Mouse (Mus musculus): ENCODE data around the gene Sycp2. TPM values are rescaled to one million over a fixed set of nuclear protein-coding genes. Genes with fewer than 3 reads are reported as not detected.

Gene Sycp2
- polyA plus RNA-seq, 1 experiment from 2014 or later = 0.20 TPM

DNA sequence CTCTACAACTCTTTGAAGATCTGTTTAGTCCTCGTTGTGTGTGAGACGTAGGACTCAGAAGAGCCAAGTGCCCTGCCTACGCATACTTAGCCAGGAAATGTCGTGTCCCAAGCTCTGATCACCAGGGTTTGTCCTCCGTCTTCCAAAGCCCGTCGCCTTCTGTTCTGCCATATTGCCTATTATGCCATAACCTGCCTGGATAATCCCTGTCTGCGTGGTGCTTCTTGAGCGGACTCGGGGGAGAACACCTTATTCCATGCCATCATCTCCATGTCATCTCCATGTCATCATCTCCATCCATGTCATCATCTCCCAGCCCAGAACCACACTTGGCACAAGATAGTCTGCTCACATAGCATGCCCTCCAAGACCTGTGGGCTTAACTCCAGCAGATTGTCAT, 81.4 kb downstream of the Sycp2 start:
- no peaks in the 10 kb centered on the region for H3K27me3 ChIP-seq (ENCODE audit: control insufficient read depth, insufficient read depth, low read length)
- no peak overlapping the region for H3K27ac ChIP-seq (ENCODE audit: low read length)
- H3K9ac ChIP-seq (ENCODE audit: low read length) = no peak overlapping the region
- H3K9me3 ChIP-seq (replicated peaks; ENCODE audit: control insufficient read depth, low read length) = no peaks in the 10 kb centered on the region
- no peaks in the 10 kb centered on the region for H3K36me3 ChIP-seq (ENCODE audit: control insufficient read depth, insufficient read depth)
- WGBS = 88% methylated on average over 10 of the region's 10 CpGs
- ATAC-seq (replicated peaks; ENCODE audit: extremely low read depth, insufficient read depth, low FRiP score) = no peak
- H3K4me2 ChIP-seq (ENCODE audit: low read depth, low read length) = no peak overlapping the region
- H3K4me3 ChIP-seq (ENCODE audit: low read length) = no peak overlapping the region
- H3K4me1 ChIP-seq (ENCODE audit: control insufficient read depth, insufficient read depth, low read length) = peaks cover 25% of the 10 kb centered on the region

DNA sequence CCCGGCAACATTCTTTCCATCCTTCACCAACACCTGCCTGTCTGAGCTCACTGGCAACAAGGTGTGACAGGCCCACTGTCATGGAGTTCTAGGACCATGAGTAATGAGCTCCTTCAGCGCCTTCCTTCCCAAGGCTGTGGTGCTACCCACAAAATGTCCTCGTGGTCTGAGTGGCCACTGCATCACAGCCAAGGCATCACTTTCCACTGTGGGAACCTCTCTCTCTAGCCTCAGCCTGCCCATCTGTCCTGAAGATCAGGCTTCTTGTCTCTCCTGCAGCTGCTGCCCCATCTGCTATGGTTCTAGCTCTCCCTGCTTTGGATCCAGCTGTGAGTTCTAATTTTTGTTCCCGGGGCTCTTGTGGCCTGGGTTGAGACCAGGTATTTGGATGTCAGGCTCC, 82.7 kb downstream of the Sycp2 start:
- Histone ChIP-seq H3K27me3 (ENCODE audit: control insufficient read depth, insufficient read depth, low read length) (no peaks in the 10 kb centered on the region), H3K27ac (ENCODE audit: low read length) (no peak overlapping the region), H3K4me1 (ENCODE audit: control insufficient read depth, insufficient read depth, low read length) (peaks cover 23% of the 10 kb centered on the region), H3K9ac (ENCODE audit: low read length) (no peak overlapping the region), H3K4me3 (ENCODE audit: low read length) (no peak overlapping the region), H3K9me3 (replicated peaks; ENCODE audit: control insufficient read depth, low read length) (no peaks in the 10 kb centered on the region), H3K4me2 (ENCODE audit: low read depth, low read length) (no peak overlapping the region), H3K36me3 (ENCODE audit: control insufficient read depth, insufficient read depth) (no peaks in the 10 kb centered on the region)
- WGBS = 80% methylated on average over 4 of the region's 4 CpGs
- ATAC-seq (replicated peaks; ENCODE audit: extremely low read depth, insufficient read depth, low FRiP score) = no peak

DNA sequence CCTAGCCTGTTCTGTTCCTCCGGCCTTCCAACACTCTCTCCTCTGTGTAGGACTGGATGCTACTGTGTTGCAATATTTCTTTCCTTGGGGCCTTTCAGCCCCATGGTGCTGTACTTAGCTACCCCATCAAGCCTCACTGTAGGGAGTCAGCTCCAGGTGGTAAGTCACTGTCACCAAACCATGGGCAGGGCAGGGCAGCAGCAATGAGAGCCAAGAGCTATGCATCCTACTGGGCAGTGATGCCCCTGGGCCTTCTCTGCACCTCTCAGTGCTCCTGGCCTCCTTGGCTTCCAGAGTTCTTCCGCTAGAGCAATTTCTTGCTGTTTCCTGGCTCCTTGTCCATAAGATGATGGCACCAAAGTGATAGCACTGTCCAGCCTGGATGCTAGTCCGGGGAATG, 83.1 kb downstream of the Sycp2 start:
- Histone ChIP-seq H3K4me2 (ENCODE audit: low read depth, low read length) (no peak overlapping the region), H3K27ac (ENCODE audit: low read length) (no peak overlapping the region), H3K4me1 (ENCODE audit: control insufficient read depth, insufficient read depth, low read length) (peaks cover 19% of the 10 kb centered on the region), H3K36me3 (ENCODE audit: control insufficient read depth, insufficient read depth) (no peaks in the 10 kb centered on the region), H3K27me3 (ENCODE audit: control insufficient read depth, insufficient read depth, low read length) (no peaks in the 10 kb centered on the region), H3K9me3 (replicated peaks; ENCODE audit: control insufficient read depth, low read length) (no peaks in the 10 kb centered on the region), H3K9ac (ENCODE audit: low read length) (no peak overlapping the region), H3K4me3 (ENCODE audit: low read length) (no peak overlapping the region)
- ATAC-seq (replicated peaks; ENCODE audit: extremely low read depth, insufficient read depth, low FRiP score) = no peak
- WGBS = 77% methylated on average over 3 of the region's 3 CpGs

DNA sequence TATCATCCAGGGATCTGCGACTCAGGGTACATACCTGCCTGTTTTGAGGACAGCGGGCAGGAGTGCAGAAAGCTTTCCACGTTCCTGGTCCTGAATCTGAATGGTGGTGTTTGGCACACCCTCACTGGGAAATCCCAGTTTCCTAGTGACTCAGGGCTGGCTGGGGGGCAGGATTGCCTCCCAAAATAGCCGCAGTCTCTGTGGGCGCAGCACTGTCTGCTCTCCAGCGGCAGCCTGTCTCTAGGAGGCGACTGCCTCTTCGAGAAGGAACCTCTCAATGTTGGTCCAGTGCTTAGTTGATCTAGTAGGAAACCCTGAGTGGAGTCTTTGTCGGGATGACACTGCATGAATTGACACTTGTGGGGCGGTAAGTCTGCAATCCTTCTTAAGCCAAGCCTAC, 86.2 kb downstream of the Sycp2 start:
- 61% methylated on average over 10 of the region's 10 CpGs for WGBS
- H3K4me3 ChIP-seq (ENCODE audit: low read length) = no peak overlapping the region
- H3K27me3 ChIP-seq (ENCODE audit: control insufficient read depth, insufficient read depth, low read length) = no peaks in the 10 kb centered on the region
- H3K36me3 ChIP-seq (ENCODE audit: control insufficient read depth, insufficient read depth) = no peaks in the 10 kb centered on the region
- H3K4me1 ChIP-seq (ENCODE audit: control insufficient read depth, insufficient read depth, low read length) = no peaks in the 10 kb centered on the region
- no peak overlapping the region for H3K27ac ChIP-seq (ENCODE audit: low read length)
- no peak for ATAC-seq (replicated peaks; ENCODE audit: extremely low read depth, insufficient read depth, low FRiP score)
- H3K9me3 ChIP-seq (replicated peaks; ENCODE audit: control insufficient read depth, low read length) = no peaks in the 10 kb centered on the region
- no peak overlapping the region for H3K9ac ChIP-seq (ENCODE audit: low read length)
- H3K4me2 ChIP-seq (ENCODE audit: low read depth, low read length) = no peak overlapping the region

DNA sequence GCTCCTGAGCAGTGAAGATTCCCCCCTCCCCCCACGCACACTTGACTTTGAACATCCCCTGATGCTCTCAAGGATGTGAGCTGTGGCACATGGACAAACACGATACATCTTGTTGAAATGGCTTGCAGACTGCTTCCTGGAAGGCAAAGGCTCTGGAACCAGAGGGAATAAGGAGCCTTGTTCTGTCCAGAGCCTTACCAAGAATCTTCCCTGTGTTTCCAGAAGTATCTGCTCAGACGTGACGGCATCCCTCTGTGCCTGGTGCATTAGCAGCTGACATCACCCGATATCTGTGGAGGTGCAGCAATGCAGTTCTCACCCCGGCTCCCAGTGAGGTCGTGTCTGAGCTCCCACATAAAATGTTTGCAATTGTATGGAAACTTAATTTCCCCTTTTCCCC, 87.7 kb downstream of the Sycp2 start:
- no peaks in the 10 kb centered on the region for H3K4me1 ChIP-seq (ENCODE audit: control insufficient read depth, insufficient read depth, low read length)
- H3K27ac ChIP-seq (ENCODE audit: low read length) = no peak overlapping the region
- H3K4me3 ChIP-seq (ENCODE audit: low read length) = no peak overlapping the region
- no peaks in the 10 kb centered on the region for H3K27me3 ChIP-seq (ENCODE audit: control insufficient read depth, insufficient read depth, low read length)
- ATAC-seq (replicated peaks; ENCODE audit: extremely low read depth, insufficient read depth, low FRiP score) = no peak
- no peaks in the 10 kb centered on the region for H3K36me3 ChIP-seq (ENCODE audit: control insufficient read depth, insufficient read depth)
- WGBS = 61% methylated on average over 7 of the region's 7 CpGs
- H3K9ac ChIP-seq (ENCODE audit: low read length) = no peak overlapping the region
- H3K4me2 ChIP-seq (ENCODE audit: low read depth, low read length) = no peak overlapping the region
- H3K9me3 ChIP-seq (replicated peaks; ENCODE audit: control insufficient read depth, low read length) = no peaks in the 10 kb centered on the region

DNA sequence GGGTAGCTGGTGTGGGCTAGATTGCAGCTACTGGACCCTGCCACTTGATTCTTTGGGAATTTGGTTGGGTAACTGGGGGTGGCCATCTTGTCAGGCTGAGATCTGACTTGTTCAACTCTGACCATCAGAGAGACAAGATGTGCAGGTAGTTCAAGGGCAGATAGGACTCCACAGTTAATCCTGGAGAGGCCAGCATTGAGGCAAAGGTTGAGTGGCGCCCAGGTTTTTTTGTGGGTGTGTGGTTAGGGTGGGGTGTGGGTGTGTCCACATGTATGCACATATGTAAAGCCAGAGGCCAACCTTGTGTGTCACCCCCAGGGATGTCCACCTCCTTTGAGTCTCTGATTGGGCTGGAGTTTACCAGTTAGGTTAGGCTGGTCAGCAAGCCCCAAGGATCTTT, 91.2 kb downstream of the Sycp2 start:
- H3K36me3 ChIP-seq (ENCODE audit: control insufficient read depth, insufficient read depth) = no peaks in the 10 kb centered on the region
- no peak overlapping the region for H3K27ac ChIP-seq (ENCODE audit: low read length)
- no peak overlapping the region for H3K4me2 ChIP-seq (ENCODE audit: low read depth, low read length)
- WGBS = 56% methylated on average over 1 of the region's 1 CpGs
- H3K27me3 ChIP-seq (ENCODE audit: control insufficient read depth, insufficient read depth, low read length) = no peaks in the 10 kb centered on the region
- H3K4me3 ChIP-seq (ENCODE audit: low read length) = no peak overlapping the region
- no peaks in the 10 kb centered on the region for H3K4me1 ChIP-seq (ENCODE audit: control insufficient read depth, insufficient read depth, low read length)
- H3K9ac ChIP-seq (ENCODE audit: low read length) = no peak overlapping the region
- H3K9me3 ChIP-seq (replicated peaks; ENCODE audit: control insufficient read depth, low read length) = no peaks in the 10 kb centered on the region
- ATAC-seq (replicated peaks; ENCODE audit: extremely low read depth, insufficient read depth, low FRiP score) = no peak

DNA sequence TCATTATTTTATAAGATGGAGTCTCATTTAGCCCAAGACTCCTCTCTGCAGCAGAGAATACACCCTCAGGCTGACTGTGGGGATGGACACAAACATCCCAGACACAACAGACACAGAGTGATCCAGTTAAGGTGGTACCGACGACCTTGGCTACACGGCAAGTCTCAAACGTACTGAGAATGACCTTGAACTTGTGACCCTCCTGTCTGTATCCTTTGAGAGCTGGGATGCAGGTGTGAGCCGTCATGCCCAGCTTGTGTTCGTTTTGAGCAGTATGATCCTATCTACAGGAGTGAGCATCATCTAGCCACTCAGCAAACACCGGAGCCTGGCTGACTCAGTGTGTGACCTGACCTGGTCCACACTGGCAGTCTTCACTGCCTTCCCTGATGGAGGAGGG, 93.9 kb downstream of the Sycp2 start:
- H3K9ac ChIP-seq (ENCODE audit: low read length) = no peak overlapping the region
- ATAC-seq (replicated peaks; ENCODE audit: extremely low read depth, insufficient read depth, low FRiP score) = no peak
- H3K4me3 ChIP-seq (ENCODE audit: low read length) = no peak overlapping the region
- H3K27me3 ChIP-seq (ENCODE audit: control insufficient read depth, insufficient read depth, low read length) = no peaks in the 10 kb centered on the region
- no peaks in the 10 kb centered on the region for H3K36me3 ChIP-seq (ENCODE audit: control insufficient read depth, insufficient read depth)
- no peaks in the 10 kb centered on the region for H3K9me3 ChIP-seq (replicated peaks; ENCODE audit: control insufficient read depth, low read length)
- no peak overlapping the region for H3K27ac ChIP-seq (ENCODE audit: low read length)
- H3K4me2 ChIP-seq (ENCODE audit: low read depth, low read length) = no peak overlapping the region
- 64% methylated on average over 7 of the region's 7 CpGs for WGBS
- H3K4me1 ChIP-seq (ENCODE audit: control insufficient read depth, insufficient read depth, low read length) = no peaks in the 10 kb centered on the region

DNA sequence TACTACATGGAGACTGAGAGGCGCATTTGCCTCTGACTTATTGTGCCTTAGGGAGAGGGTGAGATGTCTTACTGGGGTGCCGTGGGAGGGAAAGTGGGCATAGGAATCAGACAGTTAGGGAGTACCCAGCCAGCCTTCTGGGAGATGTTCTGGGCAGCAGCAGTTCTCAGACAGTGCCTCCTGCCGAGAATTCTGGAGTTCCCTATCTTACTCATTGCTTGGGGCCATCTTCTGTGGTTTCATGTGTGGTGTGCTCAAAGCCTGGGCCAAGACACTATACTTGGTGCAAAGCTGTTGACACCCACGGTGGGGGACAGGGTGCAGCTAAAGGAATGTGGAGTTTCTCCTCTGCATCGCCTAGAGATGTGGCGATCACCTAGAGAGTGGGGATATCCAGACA, 102.8 kb downstream of the Sycp2 start:
- H3K27ac ChIP-seq (ENCODE audit: low read length) = no peak overlapping the region
- no peak overlapping the region for H3K4me2 ChIP-seq (ENCODE audit: low read depth, low read length)
- H3K4me3 ChIP-seq (ENCODE audit: low read length) = no peak overlapping the region
- no peaks in the 10 kb centered on the region for H3K9me3 ChIP-seq (replicated peaks; ENCODE audit: control insufficient read depth, low read length)
- no peaks in the 10 kb centered on the region for H3K4me1 ChIP-seq (ENCODE audit: control insufficient read depth, insufficient read depth, low read length)
- WGBS = 59% methylated on average over 6 of the region's 6 CpGs
- no peak overlapping the region for H3K9ac ChIP-seq (ENCODE audit: low read length)
- ATAC-seq (replicated peaks; ENCODE audit: extremely low read depth, insufficient read depth, low FRiP score) = no peak
- no peaks in the 10 kb centered on the region for H3K36me3 ChIP-seq (ENCODE audit: control insufficient read depth, insufficient read depth)
- H3K27me3 ChIP-seq (ENCODE audit: control insufficient read depth, insufficient read depth, low read length) = no peaks in the 10 kb centered on the region

DNA sequence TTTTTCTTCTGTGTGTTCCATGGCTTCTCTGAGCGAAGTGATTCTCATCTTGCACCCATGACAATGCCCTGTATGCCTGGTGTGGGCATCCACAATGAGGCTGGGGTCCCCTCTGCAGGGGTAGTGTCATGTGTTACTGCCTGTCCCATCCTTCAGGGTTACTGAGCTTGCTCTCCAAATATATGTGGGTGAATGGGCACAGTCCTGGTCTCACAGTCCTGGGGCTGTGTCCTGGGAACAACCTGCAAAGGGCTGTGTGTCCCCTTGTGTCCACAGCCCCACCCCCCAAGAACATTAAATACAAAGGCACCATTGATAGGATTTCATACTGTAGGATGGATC, 103.3 kb downstream of the Sycp2 start:
- H3K36me3 ChIP-seq (ENCODE audit: control insufficient read depth, insufficient read depth) = no peaks in the 10 kb centered on the region
- H3K27ac ChIP-seq (ENCODE audit: low read length) = no peak overlapping the region
- no peaks in the 10 kb centered on the region for H3K9me3 ChIP-seq (replicated peaks; ENCODE audit: control insufficient read depth, low read length)
- H3K27me3 ChIP-seq (ENCODE audit: control insufficient read depth, insufficient read depth, low read length) = no peaks in the 10 kb centered on the region
- no peak overlapping the region for H3K4me3 ChIP-seq (ENCODE audit: low read length)
- no peak overlapping the region for H3K4me2 ChIP-seq (ENCODE audit: low read depth, low read length)
- H3K4me1 ChIP-seq (ENCODE audit: control insufficient read depth, insufficient read depth, low read length) = no peaks in the 10 kb centered on the region
- 43% methylated on average over 1 of the region's 1 CpGs for WGBS
- H3K9ac ChIP-seq (ENCODE audit: low read length) = no peak overlapping the region
- ATAC-seq (replicated peaks; ENCODE audit: extremely low read depth, insufficient read depth, low FRiP score) = no peak

Measured in heart, embryonic 16.5 days (tissue).